Mouse (Mus musculus) E14TG2a.4 (cell line): ENCODE measurements around the gene Acot7.

Experiments used
- CTCF ChIP-seq: conservative IDR thresholded peaks from 2 replicates; pipeline ENCODE4 v1.5.1; 2014; ENCODE audit warnings: low read length
- NANOG ChIP-seq: IDR thresholded peaks from 2 replicates; pipeline ENCODE4 v1.6.1; 2014; ENCODE audit warnings: borderline replicate concordance, low read length, mixed read lengths
- POU5F1 ChIP-seq: IDR thresholded peaks from 2 replicates; pipeline ENCODE4 v1.6.1; 2014; ENCODE audit warnings: low read length, borderline replicate concordance

DNA sequence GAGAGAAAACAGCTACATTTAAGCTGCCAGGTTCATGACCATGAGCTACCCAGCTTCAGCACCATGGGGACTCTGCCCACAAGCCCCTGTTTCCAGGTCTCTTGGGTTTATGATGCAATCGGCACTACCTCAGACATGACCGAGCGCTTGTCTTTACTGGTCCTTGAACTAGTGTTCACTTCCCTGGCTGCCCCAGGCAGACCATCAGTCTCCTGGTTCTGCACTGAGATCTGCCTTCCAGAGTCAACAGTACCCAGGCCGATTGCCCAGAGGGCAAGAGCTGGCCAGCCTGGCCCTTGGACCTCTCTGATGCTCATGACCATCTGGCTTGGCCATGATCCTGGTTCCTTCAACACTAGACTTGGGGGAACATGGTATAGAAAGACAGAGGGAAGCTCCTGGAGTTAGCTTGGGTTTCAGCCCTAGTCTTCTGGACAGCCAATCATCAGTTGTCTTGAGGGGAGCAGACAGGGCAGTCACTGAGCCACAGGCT, 54.5 kb downstream of the Acot7 start:
- TF ChIP-seq CTCF = no peak
- no peak for TF ChIP-seq NANOG
- no peak for TF ChIP-seq POU5F1
